Mouse (Mus musculus) embryonic facial prominence, embryonic 12.5 days (tissue): ENCODE results near the gene Dclk1. TPM values are rescaled to one million over a fixed set of nuclear protein-coding genes. Genes with fewer than 3 reads are reported as not detected.
A peak's percentile ranks its signal among the peaks of the same experiment; 100 is the strongest.

Experiments used
- ATAC-seq: fragments of 200-750 bp; cut with Nextera tagmentation; 2 replicates; pipeline ENCODE4 v1.8.0; 2017; ENCODE audit not compliant: insufficient number of reproducible peaks, insufficient read depth, low FRiP score, low TSS enrichment
- H3K27ac ChIP-seq: fragments of 300-500 bp; sonication (generic); 2 replicates; pipeline ENCODE4 v1.5.1; 2016; ENCODE audit warnings: mild to moderate bottlenecking
- H3K27me3 ChIP-seq: fragments of 300-500 bp; sonication (generic); 2 replicates; pipeline ENCODE4 v1.6.1; 2016; ENCODE audit warnings: mild to moderate bottlenecking, moderate library complexity
- H3K36me3 ChIP-seq: fragments of 300-500 bp; sonication (generic); 2 replicates; pipeline ENCODE4 v1.6.1; 2016; ENCODE audit warnings: mild to moderate bottlenecking
- H3K4me1 ChIP-seq: fragments of 300-500 bp; sonication (generic); 2 replicates; pipeline ENCODE4 v1.6.1; 2016
- H3K4me2 ChIP-seq: fragments of 300-500 bp; sonication (generic); replicated peaks from 2 replicates; pipeline ENCODE4 v1.6.1; 2016; ENCODE audit warnings: mild to moderate bottlenecking, moderate library complexity
- H3K4me3 ChIP-seq: fragments of 300-500 bp; sonication (generic); 2 replicates; pipeline ENCODE4 v1.5.1; 2016; ENCODE audit warnings: mild to moderate bottlenecking
- H3K9ac ChIP-seq: fragments of 300-500 bp; sonication (generic); 2 replicates; pipeline ENCODE4 v1.6.1; 2016; ENCODE audit warnings: mild to moderate bottlenecking, moderate library complexity
- H3K9me3 ChIP-seq: fragments of 300-500 bp; sonication (generic); 2 replicates; pipeline ENCODE4 v1.6.1; 2016; ENCODE audit warnings: mild to moderate bottlenecking, moderate library complexity
- WGBS: fragments of 180-500 bp; shearing (Covaris S2); methylation state at CpG from one replicate; pipeline ENCODE4 v1.1.7; 2016; 5-methylcytosine and 5-hydroxymethylcytosine counted together
- polyA plus RNA-seq: library from polyadenylated mRNA; unstranded; fragments of >200 nt; fragmentation: Nextera tagmentation; extraction: Ambion mirVana; gene quantifications from 2 replicates; pipeline ENCODE4 v1.2.1, GENCODE M21; 2016

The Dclk1 gene
- polyA plus RNA-seq, 1 experiment from 2014 or later: 68.6 TPM

GRCm38 (mm10) chr3:55337671-55338070, 95.5 kb downstream of the Dclk1 start:
- no peak overlapping the region for H3K27ac ChIP-seq
- H3K4me1 ChIP-seq: no peaks in the 10 kb centered on the region
- H3K36me3 ChIP-seq: no peaks in the 10 kb centered on the region
- no peak overlapping the region for H3K4me3 ChIP-seq
- no peaks in the 10 kb centered on the region for H3K27me3 ChIP-seq
- no peak for ATAC-seq
- H3K9ac ChIP-seq: no peak overlapping the region
- H3K4me2 ChIP-seq: no peak overlapping the region
- no peaks in the 10 kb centered on the region for H3K9me3 ChIP-seq
- 86% methylated on average over 7 of the region's 7 CpGs for WGBS

DNA sequence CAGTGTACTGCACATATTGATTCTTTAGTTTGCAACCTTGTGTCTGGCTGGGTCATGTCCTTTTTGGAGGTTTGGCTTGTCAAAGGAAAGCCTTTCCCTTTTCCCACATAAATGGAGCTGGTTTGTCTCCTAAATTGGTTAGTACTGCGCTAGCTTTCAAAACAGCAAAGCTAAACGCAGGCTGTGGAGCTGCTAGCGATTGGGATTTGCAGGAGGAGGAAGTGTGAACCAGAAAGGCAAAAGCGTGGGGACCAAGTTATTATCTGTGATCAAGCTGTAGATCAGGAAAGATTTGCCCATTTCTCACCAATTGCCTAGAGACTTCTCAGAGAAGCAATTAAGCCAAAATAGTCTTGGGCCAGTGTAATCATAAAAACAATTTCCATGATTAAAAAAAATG, 100.3 kb downstream of the Dclk1 start:
- Histone ChIP-seq H3K9me3 (no peaks in the 10 kb centered on the region), H3K4me1 (0 out of 2 replicates have a peak, but pooled peaks cover 6% of the 10 kb centered on the region), H3K9ac (no peak overlapping the region), H3K27ac (no peak overlapping the region), H3K36me3 (no peaks in the 10 kb centered on the region), H3K27me3 (no peaks in the 10 kb centered on the region), H3K4me2 (no peak overlapping the region), H3K4me3 (no peak overlapping the region)
- no peak for ATAC-seq
- WGBS: 79% methylated on average over 4 of the region's 4 CpGs

DNA sequence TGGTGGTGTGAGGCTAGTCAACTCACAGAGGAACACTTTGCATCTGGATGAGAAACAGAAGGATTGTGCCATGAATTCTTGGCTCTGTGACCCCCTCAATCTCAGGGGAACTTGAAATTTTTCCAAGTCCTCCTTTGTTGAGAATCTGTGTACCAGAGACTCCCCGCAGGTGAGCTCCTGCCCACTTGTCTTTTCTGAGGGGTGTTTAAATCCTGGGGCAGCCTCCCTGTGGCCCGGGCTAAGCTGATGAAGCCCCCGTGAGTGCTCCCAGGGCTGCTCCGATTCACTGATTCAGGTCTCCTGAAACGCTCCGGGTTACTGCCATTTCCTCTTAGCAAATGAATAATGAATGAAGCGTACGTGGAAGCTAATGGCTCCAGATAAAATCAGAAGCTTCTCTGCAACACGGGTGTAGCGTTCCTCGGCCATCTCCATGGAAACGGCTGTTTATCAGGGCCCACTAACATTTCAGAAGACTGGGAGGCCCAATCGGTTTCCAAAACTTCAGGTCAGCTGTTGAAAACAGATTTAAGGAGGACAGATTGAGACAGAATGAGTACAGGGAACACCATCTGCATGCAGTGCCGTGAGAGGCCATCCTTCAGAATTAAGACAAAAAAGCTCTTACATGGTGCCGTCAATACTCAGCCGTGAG, 105.3 kb downstream of the Dclk1 start:
- Histone ChIP-seq H3K4me2 (no peak overlapping the region; the same call in 1 of the 2 replicates), H3K36me3 (no peaks in the 10 kb centered on the region), H3K9ac (no peak overlapping the region), H3K27me3 (no peaks in the 10 kb centered on the region), H3K4me1 (peaks cover 25% of the 10 kb centered on the region; the same call in 1 of the 2 replicates), H3K4me3 (no peak overlapping the region), H3K9me3 (no peaks in the 10 kb centered on the region), H3K27ac (no peak overlapping the region)
- no peak for ATAC-seq
- 28% methylated on average over 16 of the region's 16 CpGs for WGBS

GRCm38 (mm10) chr3:55348026-55348390, 105.8 kb downstream of the Dclk1 start:
- H3K9ac ChIP-seq: no peak overlapping the region
- H3K9me3 ChIP-seq: no peaks in the 10 kb centered on the region
- no peak overlapping the region for H3K4me3 ChIP-seq
- 83% methylated on average over 5 of the region's 5 CpGs for WGBS
- peaks cover 27% of the 10 kb centered on the region; the same call in 1 of the 2 replicates for H3K4me1 ChIP-seq
- H3K4me2 ChIP-seq: no peak overlapping the region
- no peaks in the 10 kb centered on the region for H3K36me3 ChIP-seq
- ATAC-seq: no peak
- H3K27ac ChIP-seq: no peak overlapping the region
- no peaks in the 10 kb centered on the region for H3K27me3 ChIP-seq

DNA sequence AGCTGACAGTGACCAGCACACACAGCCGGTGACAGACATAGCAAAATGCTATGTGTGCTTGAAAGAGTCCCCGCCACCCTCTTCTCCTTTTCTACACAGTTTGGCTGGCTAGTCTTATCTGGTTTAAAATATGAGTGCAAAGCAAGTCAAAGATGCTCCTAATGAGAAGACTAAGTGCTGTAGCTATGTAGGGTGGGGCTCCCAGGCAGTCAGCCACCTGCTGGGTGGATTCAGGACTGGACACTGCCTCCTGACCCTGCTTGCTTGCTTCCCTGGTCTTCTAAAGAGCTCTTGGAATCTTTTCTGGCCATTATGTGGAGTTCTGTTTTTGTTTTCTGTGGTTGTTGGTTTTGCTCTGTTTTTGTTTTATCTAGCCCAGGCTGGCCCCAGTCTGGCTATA, 108.0 kb downstream of the Dclk1 start:
- Histone ChIP-seq H3K4me2 (no peak overlapping the region), H3K9ac (no peak overlapping the region), H3K27ac (no peak overlapping the region), H3K9me3 (no peaks in the 10 kb centered on the region), H3K4me3 (no peak overlapping the region), H3K4me1 (peaks cover 27% of the 10 kb centered on the region; the same call in 1 of the 2 replicates), H3K27me3 (no peaks in the 10 kb centered on the region), H3K36me3 (no peaks in the 10 kb centered on the region)
- WGBS: 90% methylated on average over 2 of the region's 2 CpGs
- no peak for ATAC-seq

GRCm38 (mm10) chr3:55351281-55352052, 109.3 kb downstream of the Dclk1 start:
- Histone ChIP-seq H3K4me2 (no peak overlapping the region), H3K9ac (no peak overlapping the region)

GRCm38 (mm10) chr3:55352529-55352928, 110.4 kb downstream of the Dclk1 start:
- ATAC-seq: no peak
- 78% methylated on average over 14 of the region's 14 CpGs for WGBS
- no peak overlapping the region for H3K27ac ChIP-seq

More at GRCm38 (mm10) chr3:55351281-55352052, 109.3 kb downstream of the Dclk1 start:
- no peaks in the 10 kb centered on the region for H3K27me3 ChIP-seq
- no peaks in the 10 kb centered on the region for H3K9me3 ChIP-seq
- H3K4me1 ChIP-seq: peaks cover 27% of the 10 kb centered on the region; the same call in 1 of the 2 replicates
- peak overlapping the region; percentile 58; the same call in 1 of the 2 replicates for H3K27ac ChIP-seq
- 59% methylated on average over 13 of the region's 13 CpGs for WGBS
- H3K36me3 ChIP-seq: no peaks in the 10 kb centered on the region
- ATAC-seq: no peak
- H3K4me3 ChIP-seq: no peak overlapping the region

GRCm38 (mm10) chr3:55353169-55353568, 111.0 kb downstream of the Dclk1 start:
- Histone ChIP-seq H3K9me3 (no peaks in the 10 kb centered on the region), H3K9ac (no peak overlapping the region), H3K4me3 (no peak overlapping the region), H3K27me3 (no peaks in the 10 kb centered on the region), H3K4me1 (peaks cover 14% of the 10 kb centered on the region; the same call in 1 of the 2 replicates), H3K27ac (no peak overlapping the region), H3K36me3 (no peaks in the 10 kb centered on the region), H3K4me2 (no peak overlapping the region)
- 86% methylated on average over 9 of the region's 9 CpGs for WGBS
- ATAC-seq: no peak

More at GRCm38 (mm10) chr3:55352529-55352928, 110.4 kb downstream of the Dclk1 start:
- H3K4me3 ChIP-seq: no peak overlapping the region
- H3K9ac ChIP-seq: no peak overlapping the region
- no peaks in the 10 kb centered on the region for H3K9me3 ChIP-seq
- H3K36me3 ChIP-seq: no peaks in the 10 kb centered on the region
- H3K4me2 ChIP-seq: no peak overlapping the region
- H3K4me1 ChIP-seq: peaks cover 21% of the 10 kb centered on the region; the same call in 1 of the 2 replicates
- no peaks in the 10 kb centered on the region for H3K27me3 ChIP-seq

DNA sequence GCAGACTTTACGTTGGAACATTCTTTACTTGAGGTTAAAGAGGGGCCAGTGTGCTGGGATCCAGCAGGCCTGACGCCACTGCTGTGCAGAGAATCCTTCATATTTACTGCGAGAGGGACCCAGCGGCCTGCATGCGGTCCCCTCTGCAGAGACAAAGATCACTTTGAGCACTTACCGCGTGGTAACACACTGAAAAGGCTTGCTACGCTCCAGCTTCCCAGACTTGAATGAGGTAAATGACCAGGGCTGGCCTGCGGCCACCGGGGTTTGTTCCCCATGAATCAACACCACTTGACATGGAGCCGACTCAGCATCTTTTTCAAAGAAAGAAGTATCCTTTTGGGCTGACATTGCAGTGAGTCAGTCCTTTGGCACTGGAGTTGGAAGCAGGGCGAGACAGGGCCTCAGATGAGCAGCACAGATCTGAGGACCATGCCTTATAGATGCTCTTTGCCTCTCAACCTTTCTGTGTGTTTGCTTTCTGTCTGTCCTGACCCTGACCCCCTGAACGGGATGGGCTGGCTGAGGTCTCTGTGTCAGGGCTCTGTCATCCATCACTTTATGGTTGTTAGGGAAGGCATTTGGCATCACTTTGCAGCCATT, 111.8 kb downstream of the Dclk1 start:
- Histone ChIP-seq H3K36me3 (no peaks in the 10 kb centered on the region), H3K9ac (no peak overlapping the region), H3K9me3 (no peaks in the 10 kb centered on the region), H3K4me1 (peaks cover 13% of the 10 kb centered on the region; the same call in 1 of the 2 replicates), H3K4me3 (no peak overlapping the region), H3K27ac (0 out of 2 replicates have a peak overlapping the region, but pooled peaks have one; percentile 24), H3K4me2 (no peak overlapping the region), H3K27me3 (no peaks in the 10 kb centered on the region)
- ATAC-seq: no peak
- 67% methylated on average over 13 of the region's 13 CpGs for WGBS

DNA sequence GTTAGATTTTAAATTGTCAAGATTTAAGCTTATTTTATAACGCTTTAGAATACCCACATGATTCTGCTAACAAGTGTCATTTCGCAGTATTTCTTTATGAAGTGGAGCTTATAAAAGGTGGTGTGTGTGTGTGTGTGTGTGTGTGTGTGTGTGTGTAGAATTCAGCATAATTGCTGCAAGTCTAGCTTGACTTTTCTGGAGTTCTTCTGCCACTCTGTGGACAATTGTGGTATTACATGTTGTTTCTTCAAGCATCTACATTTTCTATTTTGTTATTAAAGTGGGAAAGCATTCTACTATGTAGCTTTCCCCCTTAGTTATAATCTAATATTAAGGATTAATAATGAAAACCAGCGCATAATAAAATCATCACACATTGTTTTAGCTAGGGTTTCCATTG, 112.6 kb downstream of the Dclk1 start:
- WGBS: 24% methylated on average over 3 of the region's 3 CpGs
- H3K4me2 ChIP-seq: no peak overlapping the region
- H3K9ac ChIP-seq: no peak overlapping the region
- ATAC-seq: no peak
- no peaks in the 10 kb centered on the region for H3K27me3 ChIP-seq
- no peaks in the 10 kb centered on the region for H3K36me3 ChIP-seq
- peaks cover 13% of the 10 kb centered on the region; the same call in 1 of the 2 replicates for H3K4me1 ChIP-seq
- no peak overlapping the region for H3K27ac ChIP-seq
- no peaks in the 10 kb centered on the region for H3K9me3 ChIP-seq
- H3K4me3 ChIP-seq: no peak overlapping the region

- H3K27me3 ChIP-seq: no peaks in the 10 kb centered on the region
- H3K27ac ChIP-seq: no peak overlapping the region
- H3K4me3 ChIP-seq: no peak overlapping the region
- no peaks in the 10 kb centered on the region for H3K9me3 ChIP-seq
- no peaks in the 10 kb centered on the region; the same call in 1 of the 2 replicates for H3K4me1 ChIP-seq
- ATAC-seq: no peak
- H3K4me2 ChIP-seq: no peak overlapping the region
- WGBS: 90% methylated on average over 8 of the region's 8 CpGs
- no peaks in the 10 kb centered on the region for H3K36me3 ChIP-seq
- H3K9ac ChIP-seq: no peak overlapping the region
These were observed 116.3 kb downstream of the Dclk1 start for GRCm38 (mm10) chr3:55358486-55358885.
